Mouse (Mus musculus): ENCODE data around the gene Zfp428. TPM values are rescaled to one million over a fixed set of nuclear protein-coding genes. Genes with fewer than 3 reads are reported as not detected.

Zfp428 gene
- polyA plus RNA-seq, 2 experiments: 29.6 to 67.8 TPM

GRCm38 (mm10) chr7:24476856-24477255, 29.9 kb upstream of the Zfp428 start:
- H3K9ac ChIP-seq (ENCODE audit: low read depth, low read length, severe bottlenecking): no peak overlapping the region
- WGBS: 85% methylated on average over 7 of the region's 7 CpGs
- no peak overlapping the region for H3K4me3 ChIP-seq (replicated peaks; ENCODE audit: low read length)
- 0 out of 2 replicates have a peak, but pooled peaks cover 5% of the 10 kb centered on the region for H3K27me3 ChIP-seq (ENCODE audit: control insufficient read depth, insufficient read depth, low read length)
- ATAC-seq (ENCODE audit: low FRiP score, low read depth): no peak
- no peak for TF ChIP-seq POLR2A (IDR thresholded peaks at IDR 0.05; ENCODE audit: borderline replicate concordance, extremely low read depth, insufficient read depth, insufficient read length)
- H3K36me3 ChIP-seq (ENCODE audit: control insufficient read depth, insufficient read depth, low read length): no peaks in the 10 kb centered on the region
- H3K27ac ChIP-seq (replicated peaks; ENCODE audit: low read depth, low read length): no peak overlapping the region
- H3K9me3 ChIP-seq (ENCODE audit: control insufficient read depth, low read length): no peaks in the 10 kb centered on the region
- H3K4me2 ChIP-seq (replicated peaks; ENCODE audit: low read depth, low read length, severe bottlenecking): no peak overlapping the region
- DNase-seq (ENCODE audit: low spot score): no peak
- H3K4me1 ChIP-seq (ENCODE audit: control insufficient read depth, insufficient read depth, low read length): no peaks in the 10 kb centered on the region

GRCm38 (mm10) chr7:24478911-24479310, 27.9 kb upstream of the Zfp428 start:
- Histone ChIP-seq H3K27ac (replicated peaks; ENCODE audit: low read depth, low read length) (no peak overlapping the region), H3K9me3 (ENCODE audit: control insufficient read depth, low read length) (no peaks in the 10 kb centered on the region), H3K4me3 (replicated peaks; ENCODE audit: low read length) (no peak overlapping the region), H3K27me3 (ENCODE audit: control insufficient read depth, insufficient read depth, low read length) (peaks cover 9% of the 10 kb centered on the region; the same call in 1 of the 2 replicates), H3K4me2 (replicated peaks; ENCODE audit: low read depth, low read length, severe bottlenecking) (no peak overlapping the region), H3K36me3 (ENCODE audit: control insufficient read depth, insufficient read depth, low read length) (no peaks in the 10 kb centered on the region), H3K9ac (ENCODE audit: low read depth, low read length, severe bottlenecking) (no peak overlapping the region), H3K4me1 (ENCODE audit: control insufficient read depth, insufficient read depth, low read length) (no peaks in the 10 kb centered on the region)
- no peak for TF ChIP-seq POLR2A (IDR thresholded peaks at IDR 0.05; ENCODE audit: borderline replicate concordance, extremely low read depth, insufficient read depth, insufficient read length)
- ATAC-seq (ENCODE audit: low FRiP score, low read depth): no peak
- WGBS: 91% methylated on average over 5 of the region's 5 CpGs
- DNase-seq (ENCODE audit: low spot score): no peak

GRCm38 (mm10) chr7:24479685-24480084, 27.1 kb upstream of the Zfp428 start:
- 100% methylated on average over 2 of the region's 2 CpGs for WGBS
- Histone ChIP-seq H3K4me1 (ENCODE audit: control insufficient read depth, insufficient read depth, low read length) (no peaks in the 10 kb centered on the region), H3K4me3 (replicated peaks; ENCODE audit: low read length) (no peak overlapping the region), H3K4me2 (replicated peaks; ENCODE audit: low read depth, low read length, severe bottlenecking) (no peak overlapping the region), H3K9ac (ENCODE audit: low read depth, low read length, severe bottlenecking) (no peak overlapping the region), H3K9me3 (ENCODE audit: control insufficient read depth, low read length) (no peaks in the 10 kb centered on the region), H3K27ac (replicated peaks; ENCODE audit: low read depth, low read length) (no peak overlapping the region), H3K27me3 (ENCODE audit: control insufficient read depth, insufficient read depth, low read length) (peaks cover 9% of the 10 kb centered on the region; the same call in 1 of the 2 replicates), H3K36me3 (ENCODE audit: control insufficient read depth, insufficient read depth, low read length) (no peaks in the 10 kb centered on the region)
- TF ChIP-seq POLR2A (IDR thresholded peaks at IDR 0.05; ENCODE audit: borderline replicate concordance, extremely low read depth, insufficient read depth, insufficient read length): no peak
- DNase-seq (ENCODE audit: low spot score) (no peak), ATAC-seq (ENCODE audit: low FRiP score, low read depth) (no peak)

GRCm38 (mm10) chr7:24480121-24480941, 26.5 kb upstream of the Zfp428 start:
- 61% methylated on average over 18 of the region's 18 CpGs for WGBS
- H3K27ac ChIP-seq (replicated peaks; ENCODE audit: low read depth, low read length): no peak overlapping the region
- no peak overlapping the region for H3K4me2 ChIP-seq (replicated peaks; ENCODE audit: low read depth, low read length, severe bottlenecking)
- H3K27me3 ChIP-seq (ENCODE audit: control insufficient read depth, insufficient read depth, low read length): peaks cover 9% of the 10 kb centered on the region; the same call in 1 of the 2 replicates
- no peak for DNase-seq (ENCODE audit: low spot score)
- H3K4me1 ChIP-seq (ENCODE audit: control insufficient read depth, insufficient read depth, low read length): no peaks in the 10 kb centered on the region
- H3K9ac ChIP-seq (ENCODE audit: low read depth, low read length, severe bottlenecking): no peak overlapping the region
- H3K36me3 ChIP-seq (ENCODE audit: control insufficient read depth, insufficient read depth, low read length): no peaks in the 10 kb centered on the region
- no peaks in the 10 kb centered on the region for H3K9me3 ChIP-seq (ENCODE audit: control insufficient read depth, low read length)
- no peak for TF ChIP-seq POLR2A (IDR thresholded peaks at IDR 0.05; ENCODE audit: borderline replicate concordance, extremely low read depth, insufficient read depth, insufficient read length)
- H3K4me3 ChIP-seq (replicated peaks; ENCODE audit: low read length): no peak overlapping the region
- no peak for ATAC-seq (ENCODE audit: low FRiP score, low read depth)

GRCm38 (mm10) chr7:24480986-24481473, 25.8 kb upstream of the Zfp428 start:
- Histone ChIP-seq H3K4me2 (replicated peaks; ENCODE audit: low read depth, low read length, severe bottlenecking) (peak overlapping the region; percentile 96), H3K4me1 (ENCODE audit: control insufficient read depth, insufficient read depth, low read length) (no peaks in the 10 kb centered on the region), H3K27me3 (ENCODE audit: control insufficient read depth, insufficient read depth, low read length) (peaks cover 9% of the 10 kb centered on the region; the same call in 1 of the 2 replicates), H3K27ac (replicated peaks; ENCODE audit: low read depth, low read length) (no peak overlapping the region), H3K9me3 (ENCODE audit: control insufficient read depth, low read length) (no peaks in the 10 kb centered on the region), H3K9ac (ENCODE audit: low read depth, low read length, severe bottlenecking) (peak overlapping the region; percentile 66), H3K36me3 (ENCODE audit: control insufficient read depth, insufficient read depth, low read length) (no peaks in the 10 kb centered on the region), H3K4me3 (replicated peaks; ENCODE audit: low read length) (peak overlapping the region; percentile 63)
- no peak for ATAC-seq (ENCODE audit: low FRiP score, low read depth)
- WGBS: 14% methylated on average over 14 of the region's 14 CpGs
- no peak for DNase-seq (ENCODE audit: low spot score)
- no peak for TF ChIP-seq POLR2A (IDR thresholded peaks at IDR 0.05; ENCODE audit: borderline replicate concordance, extremely low read depth, insufficient read depth, insufficient read length)

Data from limb, embryonic 14.5 days (tissue).